Mouse (Mus musculus): ENCODE results near the gene Grb7. TPM values are rescaled to one million over a fixed set of nuclear protein-coding genes. Genes with fewer than 3 reads are reported as not detected.
A peak's percentile ranks its signal among the peaks of the same experiment; 100 is the strongest.

The Grb7 gene
- 0.76 TPM in 1 of 3 replicates, not detected in the others for total RNA-seq (2017)

GRCm38 (mm10) chr11:98446213-98446561, at the start of gene Grb7:
TSS of gene Grb7 (plus strand) at chr11:98446394.
- no peak for ATAC-seq (replicated peaks; ENCODE audit: insufficient number of reproducible peaks, low FRiP score, low TSS enrichment, poor library complexity, severe bottlenecking)

GRCm38 (mm10) chr11:98397946-98398345, 48.2 kb upstream of the Grb7 start:
- ATAC-seq (replicated peaks; ENCODE audit: insufficient number of reproducible peaks, low FRiP score, low TSS enrichment, poor library complexity, severe bottlenecking), result no peak

- peak; percentile 88 for ATAC-seq (replicated peaks; ENCODE audit: insufficient number of reproducible peaks, low FRiP score, low TSS enrichment, poor library complexity, severe bottlenecking)
Observed at GRCm38 (mm10) chr11:98400161-98400726, 46.0 kb upstream of the Grb7 start, which contains the start of gene Pgap3. TSS of gene Pgap3 (minus strand) at chr11:98400490.

- no peak for ATAC-seq (replicated peaks; ENCODE audit: insufficient number of reproducible peaks, low FRiP score, low TSS enrichment, poor library complexity, severe bottlenecking)
Observed at GRCm38 (mm10) chr11:98400816-98401215, 45.4 kb upstream of the Grb7 start.

- no peak for ATAC-seq (replicated peaks; ENCODE audit: insufficient number of reproducible peaks, low FRiP score, low TSS enrichment, poor library complexity, severe bottlenecking)
Observed at GRCm38 (mm10) chr11:98406621-98407020, 39.6 kb upstream of the Grb7 start.

- ATAC-seq (replicated peaks; ENCODE audit: insufficient number of reproducible peaks, low FRiP score, low TSS enrichment, poor library complexity, severe bottlenecking), result no peak
Observed at GRCm38 (mm10) chr11:98408872-98409271, 37.3 kb upstream of the Grb7 start.

GRCm38 (mm10) chr11:98409341-98409822, 36.8 kb upstream of the Grb7 start:
- ATAC-seq (replicated peaks; ENCODE audit: insufficient number of reproducible peaks, low FRiP score, low TSS enrichment, poor library complexity, severe bottlenecking), result no peak

- no peak for ATAC-seq (replicated peaks; ENCODE audit: insufficient number of reproducible peaks, low FRiP score, low TSS enrichment, poor library complexity, severe bottlenecking)
Observed at GRCm38 (mm10) chr11:98412273-98412796, 33.9 kb upstream of the Grb7 start, which contains the start of gene Erbb2. TSS of gene Erbb2 (plus strand) at chr11:98412470.

- no peak for ATAC-seq (replicated peaks; ENCODE audit: insufficient number of reproducible peaks, low FRiP score, low TSS enrichment, poor library complexity, severe bottlenecking)
Observed at GRCm38 (mm10) chr11:98412797-98413301, 33.3 kb upstream of the Grb7 start.

- no peak for ATAC-seq (replicated peaks; ENCODE audit: insufficient number of reproducible peaks, low FRiP score, low TSS enrichment, poor library complexity, severe bottlenecking)
Observed at GRCm38 (mm10) chr11:98413731-98414130, 32.5 kb upstream of the Grb7 start.

- no peak for ATAC-seq (replicated peaks; ENCODE audit: insufficient number of reproducible peaks, low FRiP score, low TSS enrichment, poor library complexity, severe bottlenecking)
Observed at GRCm38 (mm10) chr11:98414162-98414561, 32.0 kb upstream of the Grb7 start.

GRCm38 (mm10) chr11:98417074-98417473, 29.1 kb upstream of the Grb7 start:
- ATAC-seq (replicated peaks; ENCODE audit: insufficient number of reproducible peaks, low FRiP score, low TSS enrichment, poor library complexity, severe bottlenecking), result no peak

- ATAC-seq (replicated peaks; ENCODE audit: insufficient number of reproducible peaks, low FRiP score, low TSS enrichment, poor library complexity, severe bottlenecking), result no peak
Observed at GRCm38 (mm10) chr11:98418273-98418672, 27.9 kb upstream of the Grb7 start.

GRCm38 (mm10) chr11:98418939-98419547, 27.2 kb upstream of the Grb7 start:
- no peak for ATAC-seq (replicated peaks; ENCODE audit: insufficient number of reproducible peaks, low FRiP score, low TSS enrichment, poor library complexity, severe bottlenecking)

- no peak for ATAC-seq (replicated peaks; ENCODE audit: insufficient number of reproducible peaks, low FRiP score, low TSS enrichment, poor library complexity, severe bottlenecking)
Observed at GRCm38 (mm10) chr11:98426592-98426991, 19.6 kb upstream of the Grb7 start.

- ATAC-seq (replicated peaks; ENCODE audit: insufficient number of reproducible peaks, low FRiP score, low TSS enrichment, poor library complexity, severe bottlenecking), result no peak
Observed at GRCm38 (mm10) chr11:98428436-98428835, 17.8 kb upstream of the Grb7 start.

GRCm38 (mm10) chr11:98431743-98432502, 14.3 kb upstream of the Grb7 start:
- ATAC-seq (replicated peaks; ENCODE audit: insufficient number of reproducible peaks, low FRiP score, low TSS enrichment, poor library complexity, severe bottlenecking), result no peak

GRCm38 (mm10) chr11:98435723-98436122, 10.5 kb upstream of the Grb7 start:
- no peak for ATAC-seq (replicated peaks; ENCODE audit: insufficient number of reproducible peaks, low FRiP score, low TSS enrichment, poor library complexity, severe bottlenecking)

GRCm38 (mm10) chr11:98437441-98437840, 8.8 kb upstream of the Grb7 start:
- ATAC-seq (replicated peaks; ENCODE audit: insufficient number of reproducible peaks, low FRiP score, low TSS enrichment, poor library complexity, severe bottlenecking), result no peak
